In genomic region chr7:98481066-98481734, GRCm38 (mm10) we compare ENCODE assay signal across 8 mouse cellular contexts. TPM values are rescaled to one million over a fixed set of nuclear protein-coding genes. Genes with fewer than 3 reads are reported as not detected.
A peak's percentile ranks its signal among the peaks of the same experiment; 100 is the strongest.
DNase-seq lines count a peak whose midpoint lies in the region; ATAC-seq lines count a peak whose summit lies in the region.

No protein-coding gene starts in this region.

- H3K27me3 ChIP-seq in hindbrain, embryonic 13.5 days = peaks cover 15% of the 10 kb centered on the region; the same call in 1 of the 2 replicates

- no peak overlapping the region for H3K27ac ChIP-seq in hindbrain, embryonic 13.5 days

- peaks cover 13% of the 10 kb centered on the region for H3K4me1 ChIP-seq in hindbrain, embryonic 13.5 days (replicated peaks)

- peak; percentile 37 for ATAC-seq in hindbrain, embryonic 13.5 days (ENCODE audit: low FRiP score)
- peak; percentile 79 for ATAC-seq in megakaryocyte, adult 5-6 weeks (ENCODE audit: poor library complexity, severe bottlenecking)

- H3K4me2 ChIP-seq in hindbrain, embryonic 13.5 days = no peak overlapping the region

- DNase-seq in R1 (ENCODE audit: low read depth, low spot score) = peak; percentile 60
- peak; percentile 85 for DNase-seq in cerebellum, adult 9-10 months
- peak; percentile 43 to 67 for DNase-seq in frontal cortex, postnatal 14 days (ENCODE audit: low spot score in 2 of 2)
- peak; percentile 60 for DNase-seq in layer of hippocampus, adult 9-11 months
- peak; percentile 74 for DNase-seq in retina, postnatal 7 days (ENCODE audit: low read depth, low spot score)
- peak; percentile 82 for DNase-seq in urinary bladder, postnatal 14 days (ENCODE audit: low spot score)

- no peaks in the 10 kb centered on the region for H3K9me3 ChIP-seq in hindbrain, embryonic 13.5 days

- WGBS in hindbrain, embryonic 13.5 days = 5% methylated on average over 9 of the region's 9 CpGs

- no peaks in the 10 kb centered on the region for H3K36me3 ChIP-seq in hindbrain, embryonic 13.5 days

- no peak overlapping the region for H3K4me3 ChIP-seq in hindbrain, embryonic 13.5 days

- H3K9ac ChIP-seq in hindbrain, embryonic 13.5 days = no peak overlapping the region

RNA-seq across cellular contexts. Expression of gene Lrrc32, which starts 7.9 kb away (rescaled TPM):
- 3.1 and 3.9 TPM in 2 replicates for polyA plus RNA-seq in hindbrain, embryonic 13.5 days (2015; fragmentation: Nextera tagmentation; extraction: Ambion mirVana)
- not detected in 2 replicates for total RNA-seq in megakaryocyte, adult 5-6 weeks (2015)
- total RNA-seq in megakaryocyte, adult 5-6 weeks (2017) = not detected in 2 replicates

RNA-seq across cellular contexts. Expression of gene Gucy2d, which starts 41.0 kb away (rescaled TPM):
- polyA plus RNA-seq in hindbrain, embryonic 13.5 days (2015; fragmentation: Nextera tagmentation; extraction: Ambion mirVana) = 0.10 TPM in 1 of 2 replicates, not detected in the other
- not detected in 2 replicates for total RNA-seq in megakaryocyte, adult 5-6 weeks (2015)
- not detected in 2 replicates for total RNA-seq in megakaryocyte, adult 5-6 weeks (2017)
